Mouse (Mus musculus): ENCODE data around the gene Stk24.

Stk24 gene

DNA sequence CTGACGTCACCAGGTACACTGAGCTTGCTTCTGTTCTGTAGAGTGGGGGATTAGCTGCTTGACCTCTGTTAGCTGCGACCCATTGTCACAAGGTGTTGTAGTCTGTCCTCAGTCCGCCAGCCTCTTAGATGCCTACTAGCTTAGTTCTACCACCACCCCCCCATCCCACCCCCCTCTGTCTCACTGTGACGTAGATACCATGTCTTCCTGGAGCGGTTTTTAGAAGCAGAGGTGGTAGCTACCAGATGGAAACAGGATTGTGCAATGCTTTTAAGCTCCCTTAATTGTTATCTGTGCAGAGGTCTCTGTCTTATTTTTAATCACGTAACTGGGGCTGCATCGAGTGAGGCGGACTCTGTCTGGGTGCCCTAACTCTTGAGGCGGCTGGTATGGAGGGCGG, 124.9 kb downstream of the Stk24 start:
- TF ChIP-seq GATA4 (IDR thresholded peaks at IDR 0.05; ENCODE audit: insufficient replicate concordance, low read length), result no peak

DNA sequence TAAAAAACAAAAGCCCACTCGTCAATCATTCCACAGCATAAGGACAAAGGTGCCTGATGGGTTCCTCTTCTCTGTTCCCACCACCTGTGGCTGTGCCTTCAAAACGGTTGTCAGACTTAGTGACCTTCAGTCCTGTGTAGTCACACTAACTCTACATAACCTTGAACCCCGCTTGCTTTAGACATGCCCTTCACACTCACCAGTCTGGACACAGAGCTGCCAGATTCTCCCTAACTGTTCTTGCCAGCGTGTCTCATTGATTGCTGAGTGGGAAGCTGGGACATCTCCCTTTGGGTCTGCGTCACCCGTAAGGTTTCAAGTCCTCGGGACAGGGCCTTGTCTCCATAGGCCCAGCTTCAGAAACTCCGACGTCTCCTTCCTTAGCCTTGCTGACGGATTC, 127.3 kb downstream of the Stk24 start:
- no peak for TF ChIP-seq GATA4 (IDR thresholded peaks at IDR 0.05; ENCODE audit: insufficient replicate concordance, low read length)

DNA sequence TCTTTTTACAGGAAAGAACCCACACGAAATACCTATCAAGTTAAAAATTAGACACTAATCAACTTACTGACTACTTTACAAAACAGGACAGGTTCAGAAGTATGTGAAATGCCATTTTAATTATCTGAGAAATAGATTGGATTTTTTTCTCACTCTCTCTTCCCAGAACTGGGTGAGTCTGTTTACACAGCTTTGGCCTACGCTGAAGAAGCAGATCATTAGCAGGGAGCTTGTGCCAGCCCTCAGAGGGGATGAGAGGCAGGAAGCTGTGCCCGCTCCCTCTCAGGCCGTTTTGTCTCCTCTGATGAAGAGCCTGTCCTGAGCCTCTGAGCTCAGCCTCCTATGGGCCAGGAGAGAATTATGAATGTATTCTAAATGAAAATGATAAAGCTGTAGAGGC, 128.1 kb downstream of the Stk24 start:
- TF ChIP-seq GATA4 (IDR thresholded peaks at IDR 0.05; ENCODE audit: insufficient replicate concordance, low read length), result no peak

DNA sequence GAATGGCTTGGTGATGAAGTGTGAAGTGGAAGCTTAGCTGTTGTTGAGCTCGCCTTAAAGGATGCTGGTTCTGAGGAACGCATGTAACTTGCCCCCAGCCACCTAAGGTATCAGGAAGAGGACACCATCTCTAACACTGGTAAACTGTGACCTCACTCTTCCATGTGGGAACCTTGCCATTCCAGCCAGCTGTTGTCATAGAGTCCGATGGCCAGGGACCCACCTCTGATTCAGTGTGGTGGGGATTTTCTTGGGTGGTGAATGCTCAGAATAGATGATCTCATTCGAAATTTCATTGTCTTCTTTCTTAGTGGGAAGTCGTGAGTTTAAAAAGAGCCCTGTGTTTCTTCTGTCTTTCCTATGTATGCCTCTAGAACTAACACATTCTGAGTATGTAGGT, 128.7 kb downstream of the Stk24 start:
- no peak for TF ChIP-seq GATA4 (IDR thresholded peaks at IDR 0.05; ENCODE audit: insufficient replicate concordance, low read length)

DNA sequence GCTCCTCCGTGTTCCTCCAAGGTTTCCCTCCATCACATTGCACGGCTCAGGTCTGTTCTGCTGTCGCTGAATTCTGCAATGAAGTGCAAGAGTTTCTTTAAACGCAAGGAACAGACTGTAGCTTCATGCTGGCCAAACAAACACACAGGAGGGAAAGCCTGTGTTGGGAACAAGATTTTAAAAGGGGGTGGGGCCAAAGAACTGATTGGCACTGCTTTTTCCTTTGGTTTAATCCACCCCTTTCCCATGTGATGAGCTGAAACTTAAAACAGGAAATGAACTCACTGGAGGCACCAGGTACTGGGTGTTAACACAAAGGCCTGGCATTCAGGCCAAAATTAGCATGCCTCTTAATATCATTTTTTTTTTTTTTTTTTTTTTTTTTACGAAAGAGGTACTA, 131.5 kb downstream of the Stk24 start:
- TF ChIP-seq GATA4 (IDR thresholded peaks at IDR 0.05; ENCODE audit: insufficient replicate concordance, low read length), result no peak

DNA sequence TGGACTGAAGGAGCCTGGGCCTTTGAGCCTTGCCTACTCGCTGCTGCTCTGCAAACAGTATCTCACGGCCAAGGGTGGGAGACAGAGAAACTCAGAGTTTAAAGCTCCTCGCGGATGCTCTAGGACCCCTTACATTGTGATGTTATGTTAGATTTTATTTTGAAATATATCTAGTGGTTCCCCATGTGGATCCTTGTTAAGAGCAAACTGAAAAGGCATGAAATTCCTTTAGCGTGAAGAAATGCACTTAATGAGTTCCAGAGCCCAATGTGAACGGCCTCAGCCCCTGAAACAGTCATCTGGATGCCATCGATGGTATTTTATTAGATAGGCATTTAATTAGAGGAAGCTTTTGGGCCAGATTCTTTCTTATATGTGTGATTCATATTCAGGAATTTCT, 132.5 kb downstream of the Stk24 start:
- no peak for TF ChIP-seq GATA4 (IDR thresholded peaks at IDR 0.05; ENCODE audit: insufficient replicate concordance, low read length)

DNA sequence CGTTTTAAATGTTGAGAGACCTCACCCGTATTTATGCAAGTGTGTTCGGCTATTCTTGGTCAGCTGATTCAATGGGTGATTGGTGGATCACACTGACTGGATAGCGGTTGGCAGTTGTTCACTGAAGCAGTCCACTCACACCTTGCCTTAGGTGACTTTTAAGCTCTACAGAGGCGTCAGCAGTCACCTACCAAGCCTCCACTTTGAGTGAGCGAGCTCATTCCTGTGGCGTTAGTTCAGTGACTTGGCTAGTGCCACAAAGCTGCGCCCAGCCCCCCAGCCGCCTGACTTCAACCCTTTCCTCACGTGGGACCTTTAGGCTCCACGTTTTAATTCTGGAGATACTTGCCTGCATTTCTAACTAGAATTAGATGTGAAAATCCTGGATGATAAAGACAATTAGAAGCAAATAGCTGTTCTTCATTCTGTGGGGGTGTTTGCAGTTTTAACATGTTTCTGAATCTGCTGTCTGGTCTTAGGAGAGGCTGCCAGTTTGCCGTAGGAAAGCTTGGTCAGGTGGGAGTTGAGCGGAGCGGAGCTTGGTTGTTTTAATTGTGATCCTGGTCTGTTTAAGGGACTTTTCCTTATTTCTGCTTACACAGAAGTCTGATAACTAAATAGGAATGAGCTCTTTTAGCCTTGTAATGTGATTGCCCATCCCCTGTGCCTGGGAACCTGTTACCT, 133.6 kb downstream of the Stk24 start:
- no peak for TF ChIP-seq GATA4 (IDR thresholded peaks at IDR 0.05; ENCODE audit: insufficient replicate concordance, low read length)

DNA sequence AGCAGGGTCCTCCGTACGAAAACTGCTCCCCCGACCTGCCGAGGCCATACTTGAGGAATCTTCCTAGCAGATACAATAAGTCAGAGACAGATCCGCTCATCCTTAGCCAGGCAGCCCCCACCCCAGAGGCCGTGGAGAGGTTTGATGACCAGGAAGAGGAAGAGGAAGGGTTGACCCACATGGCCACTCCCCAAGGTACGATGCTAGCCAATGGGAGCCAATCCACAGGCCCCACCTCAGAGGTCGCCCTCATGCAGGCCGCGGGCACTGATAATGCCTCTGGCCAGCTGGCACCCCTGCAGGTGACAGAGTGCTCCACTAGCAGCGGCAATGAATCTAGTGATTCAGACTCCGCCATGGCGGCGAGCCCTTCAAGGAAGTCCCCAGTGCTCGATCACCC, 135.7 kb downstream of the Stk24 start:
- no peak for TF ChIP-seq GATA4 (IDR thresholded peaks at IDR 0.05; ENCODE audit: insufficient replicate concordance, low read length)

DNA sequence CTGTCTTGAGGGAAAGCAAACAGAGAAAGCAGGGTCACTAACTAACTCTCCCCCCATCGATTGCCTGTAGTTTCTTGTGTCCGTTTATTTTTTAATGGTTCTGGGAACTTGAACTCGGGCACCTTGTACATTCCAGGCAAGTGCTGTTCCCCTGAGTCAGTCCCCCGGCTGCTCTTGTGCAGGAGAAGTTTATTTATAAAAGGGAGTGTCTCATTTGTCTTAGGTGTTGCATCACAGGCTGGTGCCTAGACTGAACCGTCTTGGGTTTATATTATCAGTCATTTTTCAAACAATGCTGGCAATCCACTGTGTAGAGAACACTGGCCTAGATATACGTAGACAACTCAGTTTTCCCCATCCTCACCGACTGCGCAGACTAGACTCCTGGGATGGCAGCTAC, 140.4 kb downstream of the Stk24 start:
- no peak for TF ChIP-seq GATA4 (IDR thresholded peaks at IDR 0.05; ENCODE audit: insufficient replicate concordance, low read length)

DNA sequence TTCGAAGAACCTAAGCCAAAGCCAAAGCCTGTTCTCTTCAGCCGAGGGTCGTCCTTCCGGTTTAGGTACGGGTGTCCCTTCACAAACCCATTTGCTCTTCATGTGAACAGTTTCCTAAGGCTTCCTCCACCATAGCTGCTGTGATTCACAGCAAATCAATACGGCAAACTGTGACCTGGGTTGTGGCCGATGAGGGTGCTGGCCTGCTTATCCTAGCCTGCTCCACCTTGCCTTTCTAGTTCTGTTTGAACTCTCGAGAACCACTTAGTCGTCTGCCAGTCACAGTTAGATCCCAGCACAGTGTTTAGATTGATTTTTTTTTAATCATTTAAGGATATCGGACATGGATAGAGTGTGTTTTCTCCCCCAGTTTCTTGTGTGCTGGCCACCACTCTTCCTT, 141.1 kb downstream of the Stk24 start:
- no peak for TF ChIP-seq GATA4 (IDR thresholded peaks at IDR 0.05; ENCODE audit: insufficient replicate concordance, low read length)

DNA sequence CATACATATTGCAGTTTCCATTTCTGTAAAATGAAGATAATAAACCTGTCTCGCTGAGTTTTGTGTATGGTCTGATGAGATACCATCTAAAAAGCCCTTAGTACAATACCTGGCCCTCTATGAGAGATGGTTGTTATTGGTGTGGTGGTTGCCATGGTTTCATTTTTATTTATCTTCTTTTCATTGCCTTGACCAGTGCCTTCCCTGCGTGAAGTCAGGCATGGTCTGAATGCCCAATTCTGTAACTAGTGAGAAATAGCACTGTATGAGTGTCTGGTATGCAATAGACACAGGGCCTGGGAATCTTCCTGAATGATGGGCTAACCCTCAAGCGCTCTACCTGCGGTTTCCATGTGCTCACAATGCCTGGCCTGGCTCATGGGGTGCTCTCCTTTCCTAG, 143.1 kb downstream of the Stk24 start:
- TF ChIP-seq GATA4 (IDR thresholded peaks at IDR 0.05; ENCODE audit: insufficient replicate concordance, low read length), result no peak
